Mouse (Mus musculus): ENCODE measurements around the gene Pde1a.

DNA sequence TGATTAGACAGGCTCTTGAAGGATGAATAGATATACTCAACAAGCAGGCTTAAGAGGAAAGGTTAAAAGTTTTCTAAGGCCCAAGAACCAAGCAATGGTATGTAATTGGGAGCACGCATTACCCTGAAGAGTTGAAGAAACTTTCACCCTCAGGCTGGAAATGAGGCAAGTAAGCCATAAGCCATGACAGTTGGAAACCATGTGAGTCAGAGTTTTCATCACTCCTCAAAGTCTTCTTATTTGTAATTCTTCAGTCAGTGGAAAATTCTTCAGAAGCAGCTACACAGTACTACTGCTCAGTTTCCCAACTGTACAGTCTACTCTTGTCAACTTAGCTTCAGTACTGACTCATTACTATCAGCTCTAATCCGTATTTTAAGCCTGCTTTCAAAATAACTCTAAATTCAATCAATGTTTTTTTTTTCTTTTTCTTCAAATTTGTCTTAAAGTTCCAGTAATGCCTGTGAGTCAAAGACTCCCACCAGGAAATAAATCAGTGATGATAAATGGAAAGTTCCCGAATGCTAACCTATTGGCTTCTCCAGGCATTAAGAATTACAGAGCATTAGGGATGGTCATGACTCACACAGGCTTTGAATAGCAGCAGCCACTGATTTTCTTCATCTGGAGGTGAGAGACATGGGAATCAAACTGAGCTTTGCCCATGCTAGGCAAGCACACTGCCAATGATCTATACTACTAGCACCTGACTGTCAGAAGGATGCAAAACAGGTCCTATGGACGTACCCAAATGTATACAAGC is 82.3 kb downstream of the Pde1a start:
- no peak for TF ChIP-seq CHD2 (IDR thresholded peaks at IDR 0.05; ENCODE audit: low read depth, low read length)
- TF ChIP-seq HCFC1 (IDR thresholded peaks at IDR 0.05; ENCODE audit: borderline replicate concordance, insufficient read depth, low read length), result no peak
- TF ChIP-seq MAFK (IDR thresholded peaks at IDR 0.05; ENCODE audit: insufficient read depth, low read depth, low read length), result no peak
- no peak for TF ChIP-seq ZC3H11A (IDR thresholded peaks at IDR 0.05; ENCODE audit: borderline replicate concordance, low read depth, low read length)
- TF ChIP-seq ZNF384 (IDR thresholded peaks at IDR 0.05; ENCODE audit: low read depth, low read length), result no peak

All from ES-E14 (cell line).